Mouse (Mus musculus): ENCODE results near the gene Sycp1. TPM values are rescaled to one million over a fixed set of nuclear protein-coding genes. Genes with fewer than 3 reads are reported as not detected.

Sycp1 gene
- polyA plus RNA-seq, 1 experiment from 2014 or later: not detected

DNA sequence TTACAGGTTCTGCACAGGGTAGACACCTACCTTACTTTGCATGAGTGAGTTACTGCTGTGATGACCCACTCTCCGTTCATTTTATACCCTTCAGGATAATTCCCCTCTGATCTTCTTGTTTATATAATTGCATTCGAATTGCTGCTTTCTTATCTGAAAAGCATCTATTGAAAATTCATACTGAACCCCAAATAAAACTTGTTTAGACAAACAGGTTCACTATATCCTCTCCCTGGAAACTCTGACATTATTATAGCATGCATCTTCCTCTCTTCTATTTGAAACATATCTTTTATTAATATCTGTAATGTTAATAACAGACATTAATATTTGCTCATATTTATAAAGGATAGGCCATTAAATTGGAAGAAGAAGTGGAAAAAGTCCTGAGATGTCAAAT, 153.3 kb downstream of the Sycp1 start, which contains the start of gene Tshb:
TSS of gene Tshb (minus strand) at position 101 of the 400 bp plus-strand sequence.
- Histone ChIP-seq H3K4me3 (replicated peaks; ENCODE audit: low read length) (no peak within 1 kb of the TSS), H3K4me1 (ENCODE audit: control insufficient read depth, insufficient read depth, low read length) (no peaks in the 10 kb centered on the region), H3K9ac (ENCODE audit: low read length) (no peak within 1 kb of the TSS), H3K36me3 (ENCODE audit: control insufficient read depth, insufficient read depth, low read length) (no peaks in the 10 kb centered on the region), H3K4me2 (ENCODE audit: low read depth, low read length) (no peak within 1 kb of the TSS), H3K27me3 (ENCODE audit: control insufficient read depth, insufficient read depth, low read length) (no peaks in the 10 kb centered on the region), H3K9me3 (replicated peaks; ENCODE audit: control insufficient read depth, low read length) (no peaks in the 10 kb centered on the region), H3K27ac (ENCODE audit: low read length) (no peak within 1 kb of the TSS)
- WGBS: 72% methylated on average over 2 of the region's 2 CpGs
- no peak for ATAC-seq (ENCODE audit: insufficient read depth, low FRiP score)

DNA sequence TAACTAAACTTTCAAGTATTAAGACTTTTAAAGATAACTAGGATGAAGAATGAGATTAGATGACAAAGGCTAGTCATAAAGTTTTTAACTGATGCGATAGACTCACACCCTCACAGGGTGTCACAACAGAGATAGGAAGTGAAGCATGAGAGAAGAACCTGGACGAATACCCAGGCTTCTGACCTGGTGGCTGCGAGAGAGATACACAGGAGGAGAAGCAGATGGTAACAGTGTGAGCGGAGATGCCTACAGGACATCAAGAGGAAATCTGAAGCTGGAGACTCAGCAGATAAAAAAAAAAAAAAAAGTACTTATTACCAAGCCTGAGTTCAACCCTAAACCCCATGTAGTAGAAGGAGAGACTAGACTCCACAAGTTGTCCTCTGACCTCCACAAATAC, 162.9 kb downstream of the Sycp1 start:
- no peak overlapping the region for H3K4me3 ChIP-seq (replicated peaks; ENCODE audit: low read length)
- 69% methylated on average over 4 of the region's 4 CpGs for WGBS

More for the DNA sequence above, 162.9 kb downstream of the Sycp1 start:
- ATAC-seq (ENCODE audit: insufficient read depth, low FRiP score): no peak
- no peaks in the 10 kb centered on the region for H3K27me3 ChIP-seq (ENCODE audit: control insufficient read depth, insufficient read depth, low read length)
- H3K9me3 ChIP-seq (replicated peaks; ENCODE audit: control insufficient read depth, low read length): no peaks in the 10 kb centered on the region
- H3K4me1 ChIP-seq (ENCODE audit: control insufficient read depth, insufficient read depth, low read length): no peaks in the 10 kb centered on the region
- H3K36me3 ChIP-seq (ENCODE audit: control insufficient read depth, insufficient read depth, low read length): no peaks in the 10 kb centered on the region
- no peak overlapping the region for H3K9ac ChIP-seq (ENCODE audit: low read length)
- no peak overlapping the region for H3K4me2 ChIP-seq (ENCODE audit: low read depth, low read length)
- H3K27ac ChIP-seq (ENCODE audit: low read length): no peak overlapping the region

Other genes with a start within 250 kb of the Sycp1 start
- 26.3 and 29.5 TPM in 2 replicates for gene Tspan2, start 201.6 kb downstream of the Sycp1 start, polyA plus RNA-seq (2015; fragmentation: Nextera tagmentation; extraction: Ambion mirVana)
- gene Tshb, start 153.4 kb downstream of the Sycp1 start, polyA plus RNA-seq (2015; fragmentation: Nextera tagmentation; extraction: Ambion mirVana): 0.09 and 0.16 TPM in 2 replicates
- 0.10 TPM in 2 replicates for gene Nr1h5, start 28.0 kb upstream of the Sycp1 start, polyA plus RNA-seq (2015; fragmentation: Nextera tagmentation; extraction: Ambion mirVana)
- gene Sike1, start 59.6 kb upstream of the Sycp1 start, polyA plus RNA-seq (2015; fragmentation: Nextera tagmentation; extraction: Ambion mirVana): 43.3 and 56.9 TPM in 2 replicates
- gene Csde1, start 84.3 kb upstream of the Sycp1 start, polyA plus RNA-seq (2015; fragmentation: Nextera tagmentation; extraction: Ambion mirVana): 312 and 315 TPM in 2 replicates
- gene Nras, start 122.2 kb upstream of the Sycp1 start, polyA plus RNA-seq (2015; fragmentation: Nextera tagmentation; extraction: Ambion mirVana): 86.3 and 86.9 TPM in 2 replicates
- gene Ampd1, start 137.9 kb upstream of the Sycp1 start, polyA plus RNA-seq (2015; fragmentation: Nextera tagmentation; extraction: Ambion mirVana): 0.27 and 8.9 TPM in 2 replicates
- gene Dennd2c, start 166.5 kb upstream of the Sycp1 start, polyA plus RNA-seq (2015; fragmentation: Nextera tagmentation; extraction: Ambion mirVana): 9.9 and 11.0 TPM in 2 replicates
- 177 and 186 TPM in 2 replicates for gene Bcas2, start 235.6 kb upstream of the Sycp1 start, polyA plus RNA-seq (2015; fragmentation: Nextera tagmentation; extraction: Ambion mirVana)